Mouse (Mus musculus) heart, embryonic 13.5 days (tissue): ENCODE measurements around the gene 4930432M17Rik. TPM values are rescaled to one million over a fixed set of nuclear protein-coding genes. Genes with fewer than 3 reads are reported as not detected.

Experiments used
- ATAC-seq: fragments of 200-750 bp; cut with Nextera tagmentation; 2 replicates; pipeline ENCODE4 v1.8.0; 2017; ENCODE audit warnings: moderate TSS enrichment; ENCODE audit not compliant: insufficient number of reproducible peaks, low FRiP score, low TSS enrichment; ENCODE audit errors: extremely low read depth
- H3K27ac ChIP-seq: fragments of 300-500 bp; sonication (generic); replicated peaks from 2 replicates; pipeline ENCODE4 v1.5.1; 2015; ENCODE audit warnings: moderate library complexity, mild to moderate bottlenecking, inconsistent platforms
- H3K27me3 ChIP-seq: fragments of 300-500 bp; sonication (generic); replicated peaks from 2 replicates; pipeline ENCODE4 v1.6.1; 2015; ENCODE audit warnings: mild to moderate bottlenecking, inconsistent platforms
- H3K36me3 ChIP-seq: fragments of 300-500 bp; sonication (generic); 2 replicates; pipeline ENCODE4 v1.6.1; 2015; ENCODE audit warnings: mild to moderate bottlenecking, inconsistent platforms
- H3K4me1 ChIP-seq: fragments of 300-500 bp; sonication (generic); 2 replicates; pipeline ENCODE4 v1.6.1; 2015; ENCODE audit warnings: inconsistent platforms
- H3K4me2 ChIP-seq: fragments of 300-500 bp; sonication (generic); 2 replicates; pipeline ENCODE4 v1.6.1; 2015; ENCODE audit warnings: inconsistent platforms, mild to moderate bottlenecking, moderate library complexity
- H3K4me3 ChIP-seq: fragments of 300-500 bp; sonication (generic); 2 replicates; pipeline ENCODE4 v1.5.1; 2015; ENCODE audit warnings: moderate library complexity, mild to moderate bottlenecking, inconsistent platforms
- H3K9ac ChIP-seq: fragments of 300-500 bp; sonication (generic); 2 replicates; pipeline ENCODE4 v1.6.1; 2015; ENCODE audit warnings: inconsistent platforms, mild to moderate bottlenecking, moderate library complexity
- H3K9me3 ChIP-seq: fragments of 300-500 bp; sonication (generic); 2 replicates; pipeline ENCODE4 v1.6.1; 2016; ENCODE audit warnings: inconsistent platforms
- WGBS: fragments of 180-500 bp; shearing (Covaris S2); methylation state at CpG from one replicate; pipeline ENCODE4 v1.1.7; 2015; ENCODE audit warnings: mixed read lengths; 5-methylcytosine and 5-hydroxymethylcytosine counted together
- polyA plus RNA-seq: library from polyadenylated mRNA; unstranded; fragments of >200 nt; fragmentation: Nextera tagmentation; extraction: Ambion mirVana; gene quantifications from 2 replicates; pipeline ENCODE4 v1.2.1, GENCODE M21; 2015

Gene 4930432M17Rik
- polyA plus RNA-seq, result not detected in 2 replicates

DNA sequence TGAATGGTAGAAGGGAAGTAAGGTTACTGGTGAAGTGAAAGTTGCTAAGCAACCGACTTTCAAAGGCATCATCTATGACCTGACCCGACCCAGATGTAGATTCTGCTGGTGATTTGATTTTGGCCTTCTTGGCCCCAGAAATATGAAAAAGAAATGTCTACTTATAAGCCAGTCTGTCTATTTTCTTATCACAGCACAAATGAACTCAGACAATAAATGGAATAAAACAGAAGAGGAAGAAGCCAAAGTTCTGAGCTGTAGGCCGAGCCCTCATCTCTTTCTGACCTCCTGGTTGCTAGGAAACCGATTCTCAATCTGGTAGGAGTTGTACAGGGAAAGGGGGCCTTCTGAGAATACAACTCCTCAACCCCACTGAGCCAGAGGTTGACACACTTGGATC is at the start of gene 4930432M17Rik:
Gene 4930432M17Rik (plus strand): TSS at position 301 of the 400 bp plus-strand sequence.
- H3K4me3 ChIP-seq, result no peak within 1 kb of the TSS
- H3K9me3 ChIP-seq, result no peaks in the 10 kb centered on the region
- H3K27ac ChIP-seq, result no peak within 1 kb of the TSS
- ATAC-seq, result no peak
- H3K4me2 ChIP-seq, result no peak within 1 kb of the TSS
- H3K27me3 ChIP-seq, result no peaks in the 10 kb centered on the region
- 81% methylated on average over 4 of the region's 4 CpGs for WGBS
- H3K4me1 ChIP-seq, result peaks cover 10% of the 10 kb centered on the region
- no peaks in the 10 kb centered on the region for H3K36me3 ChIP-seq
- no peak within 1 kb of the TSS for H3K9ac ChIP-seq

GRCm38 (mm10) chr3:121625662-121626061 is 44.9 kb upstream of the 4930432M17Rik start:
- ATAC-seq, result no peak
- H3K4me2 ChIP-seq, result no peak overlapping the region
- peaks cover 10% of the 10 kb centered on the region; the same call in 1 of the 2 replicates for H3K27me3 ChIP-seq

DNA sequence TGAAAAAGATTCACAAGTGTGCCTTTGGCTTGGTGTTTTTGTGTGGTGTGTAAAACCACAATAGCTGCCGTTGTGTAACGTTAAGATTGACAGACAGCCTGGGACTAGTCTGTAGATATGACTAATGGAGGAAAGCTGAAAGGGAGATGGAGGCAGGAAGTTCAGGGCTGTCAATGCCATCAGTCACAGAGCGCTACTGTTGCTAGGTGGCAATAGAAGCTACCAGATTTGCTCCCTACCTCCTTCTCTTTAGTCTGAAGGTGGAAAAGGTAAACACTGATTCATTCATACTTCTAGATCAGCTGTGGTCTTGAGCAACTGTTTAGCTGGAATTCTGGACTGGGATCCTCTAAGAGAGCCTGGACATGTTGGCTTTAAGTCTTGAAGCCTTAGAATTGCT is 44.3 kb upstream of the 4930432M17Rik start:
- no peak for ATAC-seq
- Histone ChIP-seq H3K9ac (no peak overlapping the region), H3K4me2 (no peak overlapping the region), H3K36me3 (no peaks in the 10 kb centered on the region), H3K4me3 (no peak overlapping the region), H3K9me3 (no peaks in the 10 kb centered on the region), H3K27ac (no peak overlapping the region), H3K4me1 (no peaks in the 10 kb centered on the region), H3K27me3 (peaks cover 10% of the 10 kb centered on the region; the same call in 1 of the 2 replicates)
- WGBS, result 66% methylated on average over 3 of the region's 3 CpGs

More at GRCm38 (mm10) chr3:121625662-121626061, 44.9 kb upstream of the 4930432M17Rik start:
- no peak overlapping the region for H3K27ac ChIP-seq
- no peaks in the 10 kb centered on the region for H3K9me3 ChIP-seq
- no peak overlapping the region for H3K4me3 ChIP-seq
- 75% methylated on average over 2 of the region's 2 CpGs for WGBS
- H3K9ac ChIP-seq, result no peak overlapping the region
- no peaks in the 10 kb centered on the region for H3K36me3 ChIP-seq
- no peaks in the 10 kb centered on the region for H3K4me1 ChIP-seq

DNA sequence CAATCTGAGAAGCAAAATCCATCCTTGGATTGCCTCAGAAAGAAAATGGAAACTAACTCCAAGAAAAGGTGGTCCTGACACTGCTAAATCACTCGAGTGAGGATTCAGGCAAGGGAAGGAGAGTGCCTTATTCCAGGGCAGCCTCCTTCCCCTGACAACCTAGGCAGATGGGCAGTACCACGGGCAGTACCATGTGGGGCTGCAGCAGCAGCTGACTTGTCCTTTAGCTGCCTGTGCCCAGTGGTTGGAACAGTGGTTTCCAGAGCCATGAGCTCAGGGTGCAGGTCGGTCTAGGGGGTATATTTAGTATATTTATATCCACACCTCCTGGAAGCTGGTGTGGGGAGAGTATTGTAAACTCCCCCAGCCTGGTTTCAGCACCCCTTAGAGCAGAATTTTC is 42.3 kb upstream of the 4930432M17Rik start:
- no peaks in the 10 kb centered on the region for H3K36me3 ChIP-seq
- no peak overlapping the region for H3K4me2 ChIP-seq
- H3K27ac ChIP-seq, result no peak overlapping the region
- H3K4me3 ChIP-seq, result no peak overlapping the region
- no peaks in the 10 kb centered on the region for H3K9me3 ChIP-seq
- peaks cover 10% of the 10 kb centered on the region; the same call in 1 of the 2 replicates for H3K27me3 ChIP-seq
- no peaks in the 10 kb centered on the region for H3K4me1 ChIP-seq
- ATAC-seq, result no peak
- WGBS, result 45% methylated on average over 3 of the region's 3 CpGs
- H3K9ac ChIP-seq, result no peak overlapping the region

DNA sequence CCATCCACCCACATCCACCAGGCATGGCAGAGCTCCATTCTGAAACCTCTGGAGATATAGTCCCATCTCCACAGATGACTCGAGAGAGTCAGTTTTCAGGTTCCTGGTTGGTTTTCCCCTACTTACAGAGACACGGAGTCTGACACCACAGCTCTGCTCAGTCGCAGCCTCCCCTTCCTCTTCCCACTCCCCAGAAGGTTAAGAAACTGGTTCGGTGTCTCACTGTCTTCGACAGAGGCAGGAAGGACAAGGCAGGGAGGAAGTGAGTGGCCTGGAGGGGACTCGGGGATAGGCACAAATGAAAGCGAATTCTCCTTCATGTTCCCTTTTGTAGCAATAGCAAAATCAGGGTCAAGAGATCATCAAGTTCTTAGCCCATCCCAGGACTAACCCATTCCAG is 39.9 kb upstream of the 4930432M17Rik start:
- 54% methylated on average over 7 of the region's 7 CpGs for WGBS
- Histone ChIP-seq H3K4me3 (no peak overlapping the region), H3K4me2 (no peak overlapping the region), H3K27me3 (peaks cover 10% of the 10 kb centered on the region; the same call in 1 of the 2 replicates), H3K9ac (no peak overlapping the region), H3K4me1 (no peaks in the 10 kb centered on the region), H3K27ac (no peak overlapping the region), H3K9me3 (no peaks in the 10 kb centered on the region), H3K36me3 (no peaks in the 10 kb centered on the region)
- no peak for ATAC-seq

- ATAC-seq, result no peak
- WGBS, result 85% methylated on average over 3 of the region's 3 CpGs
- Histone ChIP-seq H3K27me3 (peaks cover 7% of the 10 kb centered on the region; the same call in 1 of the 2 replicates), H3K9me3 (no peaks in the 10 kb centered on the region), H3K4me2 (no peak overlapping the region), H3K36me3 (no peaks in the 10 kb centered on the region), H3K4me3 (no peak overlapping the region), H3K27ac (no peak overlapping the region), H3K4me1 (peaks cover 6% of the 10 kb centered on the region), H3K9ac (no peak overlapping the region)
These were observed 35.6 kb upstream of the 4930432M17Rik start for GRCm38 (mm10) chr3:121634963-121635362.

DNA sequence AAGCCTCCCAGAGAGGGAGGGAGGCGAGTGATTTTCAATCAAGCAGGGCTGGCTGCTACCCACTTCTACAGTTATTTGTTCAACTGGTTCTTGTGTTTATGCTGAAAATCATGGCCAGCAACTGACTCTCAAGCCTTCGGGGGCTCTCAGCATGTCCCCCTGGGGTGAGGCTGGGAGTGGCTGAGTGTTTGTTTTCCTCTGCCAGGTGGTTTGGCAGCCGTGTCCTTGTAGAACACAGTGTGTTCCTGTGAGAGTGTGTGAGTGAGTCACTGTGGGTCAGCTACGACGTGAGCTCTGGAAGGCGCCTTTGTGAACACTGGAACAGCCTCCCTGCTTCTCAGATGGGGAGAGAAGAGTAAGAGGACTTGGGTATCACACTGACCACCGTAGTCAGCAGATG is 35.1 kb upstream of the 4930432M17Rik start:
- Histone ChIP-seq H3K4me1 (peaks cover 9% of the 10 kb centered on the region), H3K4me2 (no peak overlapping the region), H3K4me3 (no peak overlapping the region), H3K9me3 (no peaks in the 10 kb centered on the region), H3K27ac (no peak overlapping the region), H3K36me3 (no peaks in the 10 kb centered on the region), H3K27me3 (peaks cover 1% of the 10 kb centered on the region; the same call in 1 of the 2 replicates), H3K9ac (no peak overlapping the region)
- ATAC-seq, result no peak
- WGBS, result 62% methylated on average over 7 of the region's 7 CpGs

DNA sequence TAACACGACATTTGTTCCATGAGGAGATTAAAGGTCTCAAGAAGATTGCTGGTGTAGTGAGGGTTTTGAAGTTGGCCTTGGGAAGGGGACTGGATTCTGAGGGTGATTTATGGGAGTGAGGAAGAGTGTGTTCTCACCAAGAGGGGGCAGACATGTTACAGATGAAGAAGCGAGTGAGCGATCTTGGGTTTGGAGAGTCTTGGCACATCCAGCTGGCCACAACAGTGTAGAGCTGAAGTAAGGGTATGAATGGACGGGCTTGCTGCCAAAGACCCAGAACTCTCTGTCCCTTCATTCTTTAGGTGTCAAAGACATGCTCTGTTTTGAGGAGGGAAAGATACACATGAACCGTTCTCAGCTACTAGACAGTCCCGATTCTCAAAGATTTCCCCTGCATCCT is 34.2 kb upstream of the 4930432M17Rik start:
- H3K36me3 ChIP-seq, result no peaks in the 10 kb centered on the region
- no peak overlapping the region for H3K9ac ChIP-seq
- no peak overlapping the region for H3K4me3 ChIP-seq
- H3K9me3 ChIP-seq, result no peaks in the 10 kb centered on the region
- peaks cover 3% of the 10 kb centered on the region; the same call in 1 of the 2 replicates for H3K27me3 ChIP-seq
- 39% methylated on average over 6 of the region's 6 CpGs for WGBS
- H3K27ac ChIP-seq, result no peak overlapping the region
- peaks cover 13% of the 10 kb centered on the region for H3K4me1 ChIP-seq
- no peak for ATAC-seq
- H3K4me2 ChIP-seq, result no peak overlapping the region

GRCm38 (mm10) chr3:121636748-121637147 is 33.8 kb upstream of the 4930432M17Rik start:
- ATAC-seq, result no peak
- no peaks in the 10 kb centered on the region for H3K36me3 ChIP-seq
- H3K4me2 ChIP-seq, result no peak overlapping the region
- no peaks in the 10 kb centered on the region for H3K9me3 ChIP-seq
- peaks cover 13% of the 10 kb centered on the region for H3K4me1 ChIP-seq
- WGBS, result 73% methylated on average over 7 of the region's 7 CpGs
- H3K9ac ChIP-seq, result no peak overlapping the region
- H3K27me3 ChIP-seq, result peaks cover 3% of the 10 kb centered on the region; the same call in 1 of the 2 replicates
- H3K4me3 ChIP-seq, result no peak overlapping the region
- H3K27ac ChIP-seq, result no peak overlapping the region

- Histone ChIP-seq H3K9me3 (no peaks in the 10 kb centered on the region), H3K27me3 (peaks cover 3% of the 10 kb centered on the region; the same call in 1 of the 2 replicates), H3K4me2 (no peak overlapping the region), H3K27ac (no peak overlapping the region), H3K4me3 (no peak overlapping the region), H3K36me3 (no peaks in the 10 kb centered on the region), H3K4me1 (peaks cover 13% of the 10 kb centered on the region), H3K9ac (no peak overlapping the region)
- no peak for ATAC-seq
- 71% methylated on average over 5 of the region's 5 CpGs for WGBS
These were observed 32.8 kb upstream of the 4930432M17Rik start for GRCm38 (mm10) chr3:121637792-121638191.

- Histone ChIP-seq H3K36me3 (no peaks in the 10 kb centered on the region), H3K9ac (no peak overlapping the region), H3K27me3 (peaks cover 3% of the 10 kb centered on the region; the same call in 1 of the 2 replicates), H3K4me1 (peaks cover 16% of the 10 kb centered on the region), H3K27ac (no peak overlapping the region), H3K4me2 (no peak overlapping the region), H3K9me3 (no peaks in the 10 kb centered on the region), H3K4me3 (no peak overlapping the region)
- WGBS, result 79% methylated on average over 3 of the region's 3 CpGs
- no peak for ATAC-seq
These were observed 32.3 kb upstream of the 4930432M17Rik start for GRCm38 (mm10) chr3:121638241-121638640.

DNA sequence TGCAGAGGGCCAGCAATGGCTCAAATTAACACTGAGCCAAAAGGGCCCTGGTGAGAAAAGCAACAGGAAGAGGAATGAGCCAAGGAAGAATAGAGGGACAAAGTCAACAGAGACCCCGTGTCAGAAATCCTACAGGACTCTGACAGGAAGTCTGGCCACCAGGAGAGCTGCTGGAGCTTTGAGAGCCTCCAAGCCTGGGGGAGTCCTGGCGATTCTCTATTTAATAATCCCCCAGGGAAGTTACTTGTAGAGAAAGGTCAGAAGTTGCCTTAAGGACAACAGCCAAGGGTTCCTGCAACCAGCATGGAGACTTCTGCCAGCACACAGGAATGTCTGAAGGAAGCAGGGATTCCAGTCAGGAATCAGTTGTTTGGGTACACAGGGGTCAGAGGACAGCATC is 30.0 kb upstream of the 4930432M17Rik start:
- Histone ChIP-seq H3K9me3 (no peaks in the 10 kb centered on the region), H3K36me3 (no peaks in the 10 kb centered on the region), H3K4me3 (no peak overlapping the region), H3K27ac (no peak overlapping the region), H3K9ac (no peak overlapping the region), H3K27me3 (peaks cover 3% of the 10 kb centered on the region; the same call in 1 of the 2 replicates), H3K4me1 (peaks cover 28% of the 10 kb centered on the region), H3K4me2 (no peak overlapping the region)
- WGBS, result 39% methylated on average over 2 of the region's 2 CpGs
- no peak for ATAC-seq
